In genomic region chr7:98928336-98929025, GRCm38 (mm10) we compare ENCODE assay signal across 11 mouse cellular contexts.
DNase-seq lines count a peak whose midpoint lies in the region; ATAC-seq lines count a peak whose summit lies in the region.
"Had no signal": no experiment of that assay in that cellular context is flagged by ENCODE, and none has a peak within 500 bp of the region (broad histone marks: within the 10 kb centered on the region; RNA-seq: fewer than 3 reads in every experiment).

No protein-coding gene starts in this region.

- H3K27me3 ChIP-seq in heart, embryonic 11.5 days (ENCODE audit: control insufficient read depth, insufficient read depth, low read length), result no peaks in the 10 kb centered on the region
- H3K27me3 ChIP-seq: liver, embryonic 15.5 days had no signal

- no peaks in the 10 kb centered on the region for H3K9me3 ChIP-seq in heart, embryonic 11.5 days (replicated peaks; ENCODE audit: control insufficient read depth, low read length)
- H3K9me3 ChIP-seq: G1E; liver, embryonic 15.5 days had no signal

- no peak overlapping the region for H3K4me2 ChIP-seq in heart, embryonic 11.5 days
- H3K4me2 ChIP-seq: liver, embryonic 15.5 days had no signal

- no peak overlapping the region for H3K27ac ChIP-seq in heart, embryonic 11.5 days (ENCODE audit: low read depth, low read length)
- H3K27ac ChIP-seq: liver, embryonic 15.5 days had no signal

- no peaks in the 10 kb centered on the region for H3K36me3 ChIP-seq in heart, embryonic 11.5 days (ENCODE audit: control insufficient read depth, insufficient read depth, low read length)
- H3K36me3 ChIP-seq: liver, embryonic 15.5 days had no signal

- H3K4me1 ChIP-seq in heart, embryonic 11.5 days (ENCODE audit: control insufficient read depth, insufficient read depth, low read length), result peaks cover 16% of the 10 kb centered on the region
- H3K4me1 ChIP-seq: liver, embryonic 15.5 days had no signal

- no peak for ATAC-seq in heart, embryonic 11.5 days (replicated peaks; ENCODE audit: insufficient number of reproducible peaks, low FRiP score, low TSS enrichment)
- ATAC-seq in activated CD4-positive, CD25-positive, alpha-beta regulatory T cell, adult 4 months, result no peak

- peak; percentile 16 to 35 for DNase-seq in heart, adult 9 months (ENCODE audit: low spot score in 2 of 2)
- peak; percentile 20 for DNase-seq in NIH3T3 (ENCODE audit: low read depth)
- DNase-seq in kidney, adult 8-10 months, result peak; percentile 25 to 32
- peak; percentile 37 for DNase-seq in lung, postnatal 25 days (ENCODE audit: low spot score)
- DNase-seq in gastrocnemius, postnatal 10 days, result no peak
- DNase-seq in layer of hippocampus, adult 11-12 months (ENCODE audit: low spot score), result no peak

- no peak overlapping the region for H3K9ac ChIP-seq in heart, embryonic 11.5 days (ENCODE audit: low read depth, low read length)
- H3K9ac ChIP-seq: liver, embryonic 15.5 days had no signal

- no peak overlapping the region for H3K4me3 ChIP-seq in heart, embryonic 11.5 days (ENCODE audit: low read depth, low read length)
- H3K4me3 ChIP-seq: erythroblast, embryonic 14.5 days; liver, embryonic 15.5 days had no signal

- WGBS in heart, embryonic 11.5 days (ENCODE audit: insufficient replicate concordance), result 63% methylated on average over 7 of the region's 7 CpGs

Comparison
In these comparisons a context has a peak if more than half of its experiments do, and no peak if none do; other contexts are left out.
1. DNase-seq: peak in heart, adult 9 months (2 of 2), NIH3T3 (single experiment), kidney, adult 8-10 months (2 of 2) and lung, postnatal 25 days (single experiment); none in gastrocnemius, postnatal 10 days (single experiment) and layer of hippocampus, adult 11-12 months (single experiment).